Mouse (Mus musculus) adrenal gland, postnatal 4 days (tissue): Measurements from ENCODE around the gene Cabp1. TPM values are rescaled to one million over a fixed set of nuclear protein-coding genes. Genes with fewer than 3 reads are reported as not detected.
A peak's percentile ranks its signal among the peaks of the same experiment; 100 is the strongest.
"Not testable (repeated sequence)": the region's sequence is repeated elsewhere in the genome, so short reads cannot be mapped to it uniquely, and the experiment has no call there.

Experiments
- DNase-seq, 2 experiments: peaks; one replicate each; pipeline ENCODE4 v3.0.0; 2021 to 2022; ENCODE audit warnings: low spot score in 2 of 2, mixed read lengths in 2 of 2
- total RNA-seq, 2 experiments: library from RNA; stranded (reverse); gene quantifications; 2 replicates each; pipeline ENCODE4 v1.2.3; 2021

Cabp1 gene
- total RNA-seq, 2 experiments from 2014 or later: 4.5 to 5.0 TPM

GRCm38 (mm10) chr5:115155156-115155631 lies 39.0 kb downstream of the Cabp1 start:
- no peak for DNase-seq

GRCm38 (mm10) chr5:115152132-115152956 lies 41.8 kb downstream of the Cabp1 start:
- no peak for DNase-seq

- no peak for DNase-seq
These were observed 42.7 kb downstream of the Cabp1 start for GRCm38 (mm10) chr5:115151457-115151856.

- DNase-seq: no peak
These were observed 43.2 kb downstream of the Cabp1 start for GRCm38 (mm10) chr5:115150991-115151390.

- DNase-seq: no peak
These were observed 44.3 kb downstream of the Cabp1 start for GRCm38 (mm10) chr5:115149675-115150459.

- not testable (repeated sequence) for DNase-seq
These were observed 45.3 kb downstream of the Cabp1 start for GRCm38 (mm10) chr5:115148872-115149271.

- no peak for DNase-seq
These were observed 45.8 kb downstream of the Cabp1 start for GRCm38 (mm10) chr5:115148378-115148777.

- DNase-seq: no peak
These were observed 46.8 kb downstream of the Cabp1 start for GRCm38 (mm10) chr5:115147388-115147787.

- DNase-seq: no peak
These were observed 47.4 kb downstream of the Cabp1 start for GRCm38 (mm10) chr5:115146747-115147130.

- no peak for DNase-seq
These were observed 48.0 kb downstream of the Cabp1 start for GRCm38 (mm10) chr5:115145976-115146746.

- DNase-seq: no peak
These were observed 48.8 kb downstream of the Cabp1 start for GRCm38 (mm10) chr5:115145253-115145968.

- no peak for DNase-seq
These were observed 49.7 kb downstream of the Cabp1 start for GRCm38 (mm10) chr5:115144471-115144870.

- no peak for DNase-seq
These were observed 50.6 kb downstream of the Cabp1 start for GRCm38 (mm10) chr5:115143552-115143951.

GRCm38 (mm10) chr5:115142166-115142697 lies 51.9 kb downstream of the Cabp1 start:
- no peak for DNase-seq

- DNase-seq: no peak
These were observed 53.5 kb downstream of the Cabp1 start for GRCm38 (mm10) chr5:115140726-115141125.

GRCm38 (mm10) chr5:115139124-115139523 lies 55.1 kb downstream of the Cabp1 start:
- no peak for DNase-seq

- DNase-seq: peak; percentile 80 to 85
These were observed 59.7 kb downstream of the Cabp1 start, which contains the start of gene Unc119b for GRCm38 (mm10) chr5:115134234-115135165. Unc119b (minus strand) TSS chr5:115134975.

GRCm38 (mm10) chr5:115133358-115134066 lies 60.7 kb downstream of the Cabp1 start:
- DNase-seq: no peak

GRCm38 (mm10) chr5:115132465-115132864 lies 61.7 kb downstream of the Cabp1 start:
- no peak for DNase-seq
